Mouse (Mus musculus) NIH3T3 (cell line): ENCODE measurements around the gene Hcrt.

Experiments
- DNase-seq: peaks from one replicate; pipeline ENCODE4 v3.0.0-alpha.2; 2012; ENCODE audit warnings: low read depth

The Hcrt gene

DNA sequence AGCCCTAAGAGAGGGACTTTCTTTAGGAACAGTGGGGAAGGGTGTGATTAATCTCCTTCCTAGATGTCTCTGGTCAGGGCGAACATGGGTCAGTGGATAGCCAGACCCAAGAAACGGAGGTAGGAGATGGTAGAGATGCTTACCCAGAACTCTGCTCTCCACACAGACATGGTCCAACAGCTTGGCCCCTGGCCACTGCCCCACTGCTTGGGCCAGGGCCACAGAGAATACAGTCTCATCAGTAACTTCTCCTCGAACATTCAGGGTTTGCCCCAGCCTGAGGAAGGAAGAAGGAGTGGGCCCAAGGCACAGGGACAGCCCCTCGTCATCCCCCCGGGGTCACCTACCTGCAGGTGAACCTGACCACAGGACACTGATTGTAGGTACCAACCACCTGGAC lies 5.1 kb upstream of the Hcrt start:
- DNase-seq: no peak

DNA sequence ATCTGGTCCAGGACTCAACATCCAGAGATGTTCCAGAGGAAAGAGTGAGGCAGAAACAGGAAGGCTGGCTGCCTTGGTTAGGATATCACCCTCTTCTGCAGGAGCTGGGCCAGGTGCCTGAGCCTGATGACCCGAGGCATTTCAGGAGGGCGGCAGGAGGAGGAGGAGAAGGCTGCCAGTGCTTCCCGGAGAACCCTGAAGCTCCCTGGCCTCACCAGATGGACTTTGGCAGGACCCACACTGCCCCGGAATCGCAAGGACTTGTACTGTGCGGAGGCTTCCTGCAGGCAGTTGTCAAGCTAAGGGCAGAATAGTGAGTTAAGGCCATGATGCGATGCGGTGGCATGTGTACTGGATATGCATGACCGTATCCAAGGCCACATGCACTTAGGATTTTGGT lies 4.0 kb upstream of the Hcrt start:
- DNase-seq: no peak

DNA sequence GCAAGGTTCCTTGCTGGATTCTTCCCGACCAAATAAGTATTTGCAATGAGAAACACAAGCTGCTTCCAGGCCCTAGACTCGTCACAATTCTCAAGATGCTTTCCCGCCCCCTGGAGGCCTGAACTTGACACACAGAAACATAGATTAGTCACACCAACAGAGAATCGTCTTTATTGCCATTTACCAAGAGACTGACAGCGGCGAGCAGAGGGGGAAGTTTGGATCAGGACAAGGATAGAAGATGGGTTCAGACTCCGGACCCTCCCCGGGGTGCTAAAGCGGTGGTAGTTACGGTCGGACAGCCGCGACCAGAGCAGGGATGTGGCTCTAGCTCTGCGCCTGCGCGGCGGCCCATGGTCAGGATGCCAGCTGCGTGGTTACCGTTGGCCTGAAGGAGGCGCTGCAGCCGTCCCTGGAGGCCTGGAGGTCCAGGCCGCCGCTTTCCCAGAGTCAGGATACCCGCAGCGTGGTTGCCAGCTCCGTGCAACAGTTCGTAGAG lies 1.1 kb downstream of the Hcrt start:
- peak; percentile 65 for DNase-seq

DNA sequence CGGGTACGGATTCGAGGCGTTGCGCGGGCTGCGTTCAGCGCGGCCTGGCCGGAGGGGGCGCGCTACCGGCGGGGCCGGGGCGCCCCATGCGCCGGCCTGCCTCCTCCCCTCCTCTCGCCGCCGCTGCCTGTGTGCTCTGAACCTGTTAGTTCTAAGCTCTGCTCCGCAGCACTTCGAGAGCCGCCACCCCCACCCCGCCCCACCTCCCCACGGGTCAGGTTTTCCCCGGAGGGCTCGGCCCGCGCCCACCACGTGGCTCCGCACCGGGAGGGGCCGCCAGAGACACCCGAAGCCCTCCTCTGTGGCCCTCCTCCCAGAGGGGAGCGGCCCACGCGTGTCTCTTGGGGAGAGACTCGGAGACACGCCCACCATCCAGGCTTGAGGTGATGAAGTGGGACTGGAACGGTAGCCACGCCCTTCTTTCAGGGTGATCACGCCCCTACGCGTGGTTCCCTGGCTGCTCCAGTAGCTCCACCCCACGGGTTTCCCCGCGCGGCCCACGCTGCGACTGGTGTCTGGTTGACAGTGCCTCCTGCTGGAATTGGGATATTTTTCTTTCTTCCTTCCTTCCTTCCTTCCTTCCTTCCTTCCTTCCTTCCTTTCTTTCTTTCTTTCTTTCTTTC lies 3.0 kb downstream of the Hcrt start, which contains the start of gene Kcnh4:
TSS of gene Kcnh4 (minus strand) at position 332 of the 623 bp plus-strand sequence.
- DNase-seq: peak; percentile 22

DNA sequence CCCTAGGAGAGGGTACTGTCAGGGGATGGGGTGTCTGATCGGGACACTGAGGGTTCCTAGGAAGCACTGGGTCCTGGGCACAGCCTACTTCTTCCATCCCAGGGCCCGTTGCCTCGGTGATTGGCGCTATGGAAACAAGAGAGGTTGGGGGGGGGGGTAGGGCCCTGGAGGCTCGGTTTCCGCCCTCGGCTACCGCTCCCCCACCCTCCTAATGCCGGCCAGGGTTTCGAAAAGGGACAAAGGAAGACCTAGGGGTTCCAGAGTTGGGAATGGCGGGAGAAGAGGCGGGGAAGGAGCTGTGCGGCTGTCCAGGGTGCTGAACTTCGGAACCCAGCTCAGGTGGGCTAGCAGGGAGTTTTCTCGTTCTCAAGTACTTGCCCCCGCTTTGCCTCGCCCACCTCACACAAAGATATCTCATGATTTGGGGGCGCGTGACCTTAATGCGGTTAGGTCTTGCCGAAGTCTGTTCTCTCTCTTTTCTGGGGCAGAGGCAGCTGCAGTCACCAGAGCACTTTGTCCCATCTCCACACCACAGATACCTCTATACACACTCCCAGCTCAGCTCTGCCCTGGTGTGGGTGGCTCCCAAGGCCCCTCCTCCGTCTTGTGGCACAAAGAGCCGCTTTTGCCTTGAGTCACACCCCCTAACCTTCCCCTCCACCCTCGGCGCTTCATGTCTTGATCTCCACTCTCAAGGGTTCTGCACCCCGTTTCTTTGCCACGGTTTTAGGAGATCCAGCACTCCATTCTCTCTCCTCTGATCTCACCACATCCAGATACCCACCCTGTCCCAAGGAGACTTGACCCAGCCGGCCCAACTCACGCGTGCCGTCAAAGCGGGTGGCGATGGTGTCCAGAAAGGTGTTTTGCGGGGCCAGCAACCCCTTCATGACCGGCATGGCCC lies 3.8 kb downstream of the Hcrt start:
- peak; percentile 74 for DNase-seq

DNA sequence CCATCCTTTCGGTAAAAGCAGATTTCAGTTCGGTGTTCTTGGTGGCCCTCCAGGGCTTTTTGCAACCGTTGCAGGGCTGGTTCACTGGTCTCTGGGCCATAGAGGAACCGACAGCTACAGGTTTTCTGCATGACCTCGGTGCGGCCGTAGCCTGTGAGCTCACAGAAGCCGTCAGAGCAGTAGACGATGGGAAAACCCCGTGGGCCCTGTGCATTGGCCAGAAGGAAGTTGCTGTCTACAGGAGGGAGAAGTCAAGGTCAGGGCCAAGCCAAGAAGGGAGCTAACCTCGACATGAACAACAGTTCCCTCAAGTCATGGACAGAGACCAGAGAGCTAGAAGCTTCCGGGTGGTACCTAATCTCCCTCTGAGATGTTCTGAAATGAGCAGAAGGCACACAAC lies 5.2 kb downstream of the Hcrt start:
- no peak for DNase-seq

DNA sequence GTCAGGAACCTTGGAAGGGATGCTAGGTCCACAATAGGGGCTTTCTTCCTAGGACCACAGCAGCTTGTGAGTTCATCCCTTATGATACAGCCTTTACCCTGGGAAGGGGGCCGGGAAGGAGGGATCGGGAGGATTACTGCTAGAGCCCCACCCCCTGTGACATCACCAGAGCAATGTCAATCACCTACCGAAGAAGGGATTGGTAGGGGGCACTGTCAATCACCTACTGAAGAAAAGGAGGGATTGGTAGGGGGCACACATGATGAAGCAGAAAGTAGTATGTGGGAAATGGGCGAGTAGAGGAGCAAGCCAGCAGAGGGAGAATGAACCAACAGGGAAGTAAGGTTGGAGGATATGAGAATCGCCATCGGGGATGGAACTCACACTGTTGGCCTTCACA lies 6.3 kb downstream of the Hcrt start:
- DNase-seq: no peak

DNA sequence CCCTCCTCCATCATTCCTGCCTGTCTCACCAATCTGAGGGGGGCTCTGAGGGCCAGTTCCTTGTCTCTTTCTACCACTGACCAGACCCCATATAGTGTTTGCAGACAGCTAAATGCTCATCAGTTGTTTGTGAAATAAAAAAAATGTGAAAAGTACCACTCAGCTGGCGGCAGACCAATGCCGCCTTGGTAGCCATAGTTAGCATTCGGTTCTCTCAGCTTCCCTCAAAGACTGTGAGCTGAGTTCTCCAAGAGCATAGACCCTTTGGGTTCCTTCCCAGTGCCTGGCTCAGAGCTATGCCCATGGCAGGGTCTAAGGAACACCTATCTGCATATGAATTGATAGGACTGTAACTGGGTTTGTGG lies 8.1 kb downstream of the Hcrt start:
- no peak for DNase-seq

DNA sequence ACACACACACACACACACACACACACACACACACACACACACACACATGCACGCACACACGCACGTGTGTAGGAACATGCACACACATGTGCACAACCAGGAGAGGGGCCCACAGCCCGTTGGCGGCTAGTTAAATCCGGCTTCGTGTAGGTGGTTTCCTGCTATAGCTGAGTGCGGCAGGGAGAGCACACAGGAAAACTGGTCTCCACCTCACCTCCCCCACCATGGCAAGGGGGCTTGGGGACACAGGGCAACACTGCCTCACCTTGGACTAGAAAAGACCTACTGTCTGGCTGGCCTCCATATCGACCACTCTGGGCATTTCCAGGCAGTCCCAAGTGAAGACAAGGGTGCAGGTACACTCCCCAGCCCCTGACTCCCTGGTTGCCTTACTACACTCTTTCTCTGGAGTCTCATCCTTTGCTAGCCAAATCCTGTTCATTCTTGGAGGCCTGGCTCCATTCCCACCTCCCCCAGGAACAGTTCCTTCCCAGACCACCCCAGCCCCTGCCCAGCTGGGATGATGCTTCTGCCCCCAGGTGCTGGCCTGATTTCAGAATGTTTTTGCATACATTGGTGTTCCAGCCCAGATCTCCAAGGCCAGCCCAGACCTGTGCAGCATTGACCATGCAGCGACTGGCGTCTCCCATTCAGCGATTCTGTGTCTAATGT lies 8.6 kb downstream of the Hcrt start:
- no peak for DNase-seq

DNA sequence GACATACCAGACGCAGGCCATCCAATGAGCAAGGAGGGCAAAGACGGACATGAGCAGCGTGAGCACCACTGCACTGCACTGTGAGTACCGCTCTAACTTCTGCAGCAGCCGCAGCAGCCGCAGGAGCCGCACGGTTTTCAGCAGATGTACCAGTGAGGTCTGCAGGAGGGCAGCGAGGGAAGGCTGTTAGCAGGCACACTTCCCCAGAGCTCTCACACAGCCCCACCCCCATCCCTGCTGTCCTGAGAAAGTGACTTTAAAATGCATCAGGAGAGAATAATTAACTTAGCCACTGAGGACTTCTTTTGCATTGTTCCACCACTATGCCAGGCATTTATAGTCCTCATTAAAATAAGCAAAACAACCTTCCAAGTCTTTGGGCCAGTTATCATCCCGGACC lies 10.4 kb downstream of the Hcrt start:
- no peak for DNase-seq

DNA sequence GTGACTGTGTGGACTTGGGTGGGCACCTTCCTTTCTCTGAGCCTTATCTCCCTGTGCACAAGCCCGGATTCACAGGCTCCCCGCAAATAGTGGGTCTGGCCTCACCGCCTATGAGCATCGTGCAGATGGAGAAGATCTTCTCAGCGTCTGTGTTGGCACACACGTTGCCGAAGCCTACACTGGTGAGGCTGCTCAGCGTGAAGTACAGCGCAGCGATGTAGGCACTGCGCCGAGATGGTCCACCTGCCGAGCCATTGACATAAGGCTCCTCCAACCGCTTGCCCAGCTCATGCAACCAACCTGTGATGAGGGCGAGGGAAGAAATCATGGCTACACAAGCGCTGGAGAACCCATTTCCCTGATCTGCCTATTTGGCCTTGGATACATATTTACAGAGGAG lies 12.6 kb downstream of the Hcrt start:
- DNase-seq: no peak

DNA sequence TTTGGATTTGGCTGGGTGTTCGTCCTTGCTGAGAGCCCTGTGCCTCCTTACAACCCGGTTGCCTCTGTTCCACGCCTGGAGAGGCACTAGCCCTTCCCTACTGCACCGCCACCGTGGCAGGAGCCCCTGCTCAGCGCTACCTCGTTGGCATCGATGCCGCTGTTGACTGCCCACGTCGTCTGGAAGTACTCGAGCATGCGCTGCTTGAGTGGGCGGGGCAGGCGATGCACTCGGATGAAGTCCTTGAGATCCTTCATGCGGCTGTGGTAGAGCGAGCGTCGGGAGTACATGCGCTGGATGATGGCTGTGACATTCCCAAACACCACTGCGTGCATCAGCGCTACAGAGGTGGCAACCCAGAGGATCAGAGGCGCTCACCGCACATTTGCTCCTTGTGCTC lies 13.3 kb downstream of the Hcrt start:
- DNase-seq: no peak

DNA sequence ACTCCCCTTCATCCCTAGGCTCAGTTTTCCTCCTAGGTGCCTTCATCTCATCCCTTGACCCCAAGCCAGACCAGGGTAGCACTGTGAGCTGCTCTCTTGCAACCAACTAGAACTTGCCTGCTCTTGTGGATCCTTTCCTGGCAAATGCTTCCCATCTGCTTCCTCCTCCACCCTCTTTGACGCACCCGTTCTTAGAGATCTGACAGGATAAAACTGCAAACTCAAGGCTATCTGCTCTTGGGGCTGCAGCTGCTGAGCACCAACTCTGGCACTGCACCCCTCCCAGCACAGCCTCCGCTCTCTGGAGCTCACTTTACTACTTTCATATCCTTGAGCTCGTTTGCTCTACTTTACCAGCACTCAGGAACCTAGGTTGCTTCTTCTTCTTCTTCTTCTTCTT lies 14.1 kb downstream of the Hcrt start:
- DNase-seq: no peak

DNA sequence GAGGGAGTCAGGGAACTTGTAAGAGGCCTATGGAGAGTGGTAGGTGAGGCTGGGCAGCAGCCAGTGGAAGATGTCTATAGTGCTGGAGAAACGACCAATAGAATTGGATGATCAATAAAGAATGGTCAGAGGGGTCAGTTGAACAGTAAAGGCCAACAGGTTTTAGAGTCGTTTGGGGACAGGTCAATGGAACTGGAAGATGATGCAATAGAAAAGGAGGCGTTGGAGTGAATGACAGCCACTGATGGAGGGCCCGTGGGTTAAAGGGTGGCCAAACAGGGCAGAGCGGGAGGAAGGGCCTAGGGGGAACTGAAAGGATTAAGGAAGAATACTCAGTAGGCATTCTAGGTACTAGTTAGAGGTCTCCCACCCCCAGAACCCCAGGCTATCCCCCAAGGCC lies 15.6 kb downstream of the Hcrt start:
- no peak for DNase-seq

DNA sequence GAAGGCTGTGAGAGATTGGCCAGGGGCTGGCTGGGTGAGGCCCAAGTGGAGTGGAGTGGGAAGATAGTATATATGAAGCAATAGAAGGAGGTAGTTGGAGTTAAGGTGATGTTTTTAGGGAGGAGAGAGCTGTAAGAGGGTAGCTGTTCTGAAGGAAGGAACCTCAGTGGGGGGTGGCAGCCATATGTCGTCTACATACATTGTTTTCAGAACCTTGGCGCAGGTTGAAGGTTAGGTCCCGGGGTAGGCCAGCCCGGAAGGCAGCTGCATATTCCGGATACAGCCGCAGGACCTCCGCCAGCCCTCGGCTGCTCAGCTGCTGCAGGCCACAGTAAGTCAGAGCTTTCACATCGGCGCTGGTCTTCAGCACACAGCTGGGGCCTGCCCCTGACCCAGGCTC lies 16.2 kb downstream of the Hcrt start:
- no peak for DNase-seq

DNA sequence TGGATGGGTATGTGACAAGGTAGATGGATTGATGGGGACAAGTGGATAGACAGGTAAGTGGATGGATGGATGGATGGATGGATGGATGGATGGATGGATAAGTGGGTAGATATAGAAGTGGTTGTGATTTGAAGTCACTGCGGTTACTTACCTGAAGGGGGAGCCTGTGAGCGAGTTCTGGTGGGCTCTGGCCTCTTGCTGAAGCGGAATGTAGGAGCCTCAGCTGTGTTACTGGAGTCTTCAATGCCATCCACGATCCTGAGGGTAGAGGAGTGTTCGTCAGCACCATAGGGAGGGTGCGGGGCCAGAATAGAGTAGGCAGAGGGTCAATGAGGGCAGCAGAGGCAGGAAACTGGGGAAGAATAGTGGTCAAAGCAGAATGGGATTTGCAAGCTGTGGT lies 17.6 kb downstream of the Hcrt start:
- DNase-seq: peak; percentile 80

DNA sequence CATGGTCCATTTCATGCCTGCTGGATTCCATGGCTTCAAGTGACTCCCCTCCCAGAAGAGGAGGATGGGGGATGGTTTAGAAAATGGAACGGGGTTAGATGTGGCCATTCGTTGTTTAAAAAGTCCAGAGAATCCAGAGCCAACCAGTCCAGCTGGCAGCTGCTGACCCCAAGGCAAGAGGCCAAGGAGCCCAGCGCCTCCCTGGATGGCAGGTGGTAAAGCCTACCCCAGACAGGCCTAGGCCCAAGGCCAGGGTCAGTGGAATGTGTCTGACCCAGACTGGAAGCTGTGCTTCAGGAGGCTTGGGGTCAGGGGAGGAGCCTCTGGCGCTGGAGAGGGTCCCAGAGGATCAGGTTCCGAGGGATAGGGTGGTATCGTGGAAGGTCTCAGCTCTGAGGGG lies 21.4 kb downstream of the Hcrt start:
- DNase-seq: no peak

DNA sequence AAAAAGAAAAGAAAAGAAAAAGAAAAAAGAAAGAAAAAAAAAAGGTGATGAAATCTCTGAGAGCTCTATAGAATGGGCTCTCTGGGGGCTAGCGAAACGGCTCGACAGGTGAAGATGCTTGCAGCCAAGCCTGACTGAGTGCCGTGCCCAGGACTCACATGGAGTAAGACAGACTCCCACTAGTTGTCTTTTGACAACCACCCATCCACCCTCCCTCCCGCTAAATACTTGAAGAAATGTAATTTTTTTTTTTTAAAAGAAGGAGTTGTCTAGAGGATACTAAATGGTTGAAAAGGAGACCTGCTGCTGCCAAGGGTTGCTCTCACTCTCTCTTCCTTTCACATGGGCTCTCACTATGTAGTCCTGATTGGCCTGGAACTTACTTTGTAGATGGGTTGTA lies 24.0 kb downstream of the Hcrt start:
- no peak for DNase-seq

DNA sequence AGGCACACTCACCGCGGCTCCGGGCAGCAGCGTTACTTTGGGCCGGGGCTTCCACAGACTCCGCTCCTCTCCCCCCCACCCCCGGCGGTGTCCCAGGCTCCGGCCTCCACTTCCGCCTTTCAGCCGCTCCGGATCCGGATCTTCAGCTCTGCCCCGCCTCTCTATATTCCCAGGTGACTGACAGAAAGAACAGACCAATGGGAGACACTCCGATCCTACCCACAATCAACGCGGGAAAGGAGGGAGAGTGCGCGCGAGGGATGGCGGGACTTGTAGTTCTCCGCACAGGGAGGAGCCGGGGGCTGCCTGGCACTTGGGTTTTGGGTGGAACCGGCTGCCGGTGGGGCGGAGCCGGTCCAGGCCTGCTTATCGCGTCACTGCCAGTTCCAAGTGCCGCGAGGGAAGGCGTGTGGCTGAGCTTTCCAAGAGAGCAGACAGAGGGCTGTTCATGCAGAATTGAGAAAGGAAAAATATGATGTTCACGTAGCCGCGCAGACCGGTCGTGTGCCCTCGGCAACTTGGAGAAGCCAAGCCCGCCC lies 24.6 kb downstream of the Hcrt start, which contains the start of gene Rab5c:
TSS of gene Rab5c (minus strand) at position 150 of the 539 bp plus-strand sequence.
- peak; percentile 99 for DNase-seq

DNA sequence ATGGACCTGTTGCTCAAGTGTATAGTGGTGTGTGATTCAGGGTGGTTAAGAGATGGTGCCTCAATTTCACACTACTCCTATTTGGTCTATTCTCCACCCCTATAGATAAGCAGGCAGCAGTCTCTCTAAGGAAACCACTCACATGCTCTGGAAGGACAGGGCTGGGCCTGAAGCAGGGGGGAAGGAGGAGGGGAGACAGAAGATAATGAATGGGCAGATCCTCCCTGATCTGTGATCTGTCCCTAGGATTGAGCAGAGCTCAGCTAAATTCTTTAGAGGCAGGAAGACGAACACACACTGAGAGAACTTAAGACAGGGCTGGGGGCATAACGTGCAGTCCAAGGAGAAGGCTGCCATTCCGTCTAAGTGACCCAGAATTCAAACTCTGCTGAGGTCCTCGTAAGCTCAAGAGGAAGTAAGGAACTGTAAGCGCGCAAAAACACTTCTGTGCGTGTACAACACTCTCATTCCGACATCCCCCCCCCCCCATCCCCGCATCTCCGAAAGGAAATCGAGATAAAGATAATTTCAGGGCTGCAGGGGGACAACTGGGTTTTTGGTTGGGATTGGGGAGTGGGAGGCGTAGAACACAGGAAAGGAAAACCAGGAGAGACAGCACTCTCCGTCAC lies 25.5 kb downstream of the Hcrt start:
- no peak for DNase-seq

DNA sequence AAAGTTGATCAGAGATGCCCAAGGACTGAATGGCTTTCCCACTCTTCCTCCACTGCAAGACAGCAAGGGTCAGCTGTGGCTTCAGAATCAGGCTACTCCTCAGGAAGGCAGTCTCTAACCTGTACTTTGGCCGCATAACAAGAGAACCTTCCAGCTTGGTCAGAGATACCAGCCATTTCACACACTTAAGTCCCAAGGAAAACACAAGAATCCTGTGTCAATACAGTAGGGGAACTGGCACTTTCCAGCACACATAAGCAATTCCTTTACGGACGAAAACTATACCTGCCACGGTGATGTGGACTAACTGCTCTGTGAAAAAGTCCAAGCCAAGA lies 26.0 kb downstream of the Hcrt start:
- no peak for DNase-seq
